Mouse (Mus musculus) liver, embryonic 15.5 days (tissue): ENCODE measurements around the gene Ell. TPM values are rescaled to one million over a fixed set of nuclear protein-coding genes. Genes with fewer than 3 reads are reported as not detected.

Experiments used
- ATAC-seq: fragments of 200-750 bp; cut with Nextera tagmentation; 2 replicates; pipeline ENCODE4 v1.8.0; 2017; ENCODE audit warnings: moderate number of reproducible peaks, mild to moderate bottlenecking, moderate library complexity; ENCODE audit not compliant: insufficient read depth
- H3K27ac ChIP-seq: fragments of 300-500 bp; sonication (generic); replicated peaks from 2 replicates; pipeline ENCODE4 v1.5.1; 2015; ENCODE audit warnings: mild to moderate bottlenecking, inconsistent platforms
- H3K27me3 ChIP-seq: fragments of 300-500 bp; sonication (generic); 2 replicates; pipeline ENCODE4 v1.6.1; 2015; ENCODE audit warnings: mild to moderate bottlenecking, inconsistent platforms
- H3K36me3 ChIP-seq: fragments of 300-500 bp; sonication (generic); replicated peaks from 2 replicates; pipeline ENCODE4 v1.6.1; 2015; ENCODE audit warnings: moderate library complexity, mild to moderate bottlenecking, inconsistent platforms
- H3K4me1 ChIP-seq: fragments of 300-500 bp; sonication (generic); replicated peaks from 2 replicates; pipeline ENCODE4 v1.6.1; 2015; ENCODE audit warnings: inconsistent platforms
- H3K4me2 ChIP-seq: fragments of 300-500 bp; sonication (generic); 2 replicates; pipeline ENCODE4 v1.6.1; 2015; ENCODE audit warnings: moderate library complexity, mild to moderate bottlenecking, inconsistent platforms
- H3K4me3 ChIP-seq: fragments of 300-500 bp; sonication (generic); replicated peaks from 2 replicates; pipeline ENCODE4 v1.5.1; 2015; ENCODE audit warnings: mild to moderate bottlenecking, inconsistent platforms
- H3K9ac ChIP-seq: fragments of 300-500 bp; sonication (generic); 2 replicates; pipeline ENCODE4 v1.6.1; 2015; ENCODE audit warnings: moderate library complexity, mild to moderate bottlenecking, inconsistent platforms
- H3K9me3 ChIP-seq: fragments of 300-500 bp; sonication (generic); replicated peaks from 2 replicates; pipeline ENCODE4 v1.6.1; 2016; ENCODE audit warnings: inconsistent platforms
- WGBS: fragments of 180-500 bp; shearing (Covaris S2); methylation state at CpG from one replicate; pipeline ENCODE4 v1.1.7; 2015; ENCODE audit warnings: mixed read lengths; ENCODE audit not compliant: insufficient replicate concordance; 5-methylcytosine and 5-hydroxymethylcytosine counted together
- polyA plus RNA-seq: library from polyadenylated mRNA; unstranded; fragments of >200 nt; fragmentation: Nextera tagmentation; extraction: Ambion mirVana; gene quantifications from 2 replicates; pipeline ENCODE4 v1.2.1, GENCODE M21; 2015

Gene Ell
- polyA plus RNA-seq, 1 experiment from 2014 or later = 11.8 TPM

GRCm38 (mm10) chr8:70635527-70635926, 96.3 kb downstream of the Ell start:
- Histone ChIP-seq H3K4me1 (peaks cover 65% of the 10 kb centered on the region), H3K27ac (peak overlapping the region; percentile 81), H3K9ac (peak overlapping the region; percentile 20; the same call in 1 of the 2 replicates), H3K9me3 (no peaks in the 10 kb centered on the region), H3K4me2 (no peak overlapping the region), H3K27me3 (peaks cover 18% of the 10 kb centered on the region), H3K36me3 (no peaks in the 10 kb centered on the region), H3K4me3 (no peak overlapping the region)
- whole genome bisulfite sequencing = 24% methylated on average over 6 of the region's 6 CpGs
- ATAC-seq = no peak

DNA sequence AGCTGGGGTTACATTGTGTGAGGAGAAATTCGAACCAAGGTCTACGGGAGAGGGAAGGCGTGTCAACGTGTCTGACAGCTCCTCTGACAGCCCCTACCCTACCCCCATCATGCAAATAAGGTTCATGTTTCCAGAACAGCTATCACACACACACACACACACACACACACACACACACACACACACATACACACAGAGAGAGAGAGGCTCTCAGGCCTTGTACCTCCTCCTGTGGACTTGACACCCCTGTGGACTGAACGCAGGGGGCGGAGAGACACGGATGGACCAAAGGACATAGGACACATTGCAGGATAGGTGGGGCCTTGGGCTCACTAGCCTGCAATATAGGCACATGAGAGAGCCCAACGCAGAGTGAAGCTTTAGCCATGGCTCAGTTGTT, 97.6 kb downstream of the Ell start:
- Histone ChIP-seq H3K9ac (no peak overlapping the region), H3K4me2 (no peak overlapping the region), H3K4me1 (peaks cover 53% of the 10 kb centered on the region), H3K27ac (peak overlapping the region; percentile 70), H3K4me3 (no peak overlapping the region), H3K36me3 (no peaks in the 10 kb centered on the region), H3K27me3 (peaks cover 5% of the 10 kb centered on the region; the same call in 1 of the 2 replicates), H3K9me3 (no peaks in the 10 kb centered on the region)
- ATAC-seq = peak; percentile 65
- 49% methylated on average over 8 of the region's 8 CpGs for WGBS

- no peak overlapping the region for H3K9ac ChIP-seq
- H3K4me3 ChIP-seq = no peak overlapping the region
- no peak overlapping the region for H3K4me2 ChIP-seq
- no peak overlapping the region for H3K27ac ChIP-seq
- H3K27me3 ChIP-seq = no peaks in the 10 kb centered on the region
- no peaks in the 10 kb centered on the region for H3K9me3 ChIP-seq
- no peak for ATAC-seq
- 65% methylated on average over 9 of the region's 9 CpGs for whole genome bisulfite sequencing
- peaks cover 44% of the 10 kb centered on the region for H3K4me1 ChIP-seq
- no peaks in the 10 kb centered on the region for H3K36me3 ChIP-seq
Observed at GRCm38 (mm10) chr8:70638752-70639151, 99.5 kb downstream of the Ell start.

Other genes starting within 250 kb of the Ell start
- 19.5 and 22.4 TPM in 2 replicates for gene Ddx49, start 237.0 kb upstream of the Ell start, polyA plus RNA-seq
- 190 and 246 TPM in 2 replicates for gene Cope, start 236.9 kb upstream of the Ell start, polyA plus RNA-seq
- 0.13 and 0.25 TPM in 2 replicates for gene Cers1, start 223.7 kb upstream of the Ell start, polyA plus RNA-seq
- gene Gdf1, start 209.6 kb upstream of the Ell start, polyA plus RNA-seq = 0.10 and 0.26 TPM in 2 replicates
- gene Upf1, start 186.2 kb upstream of the Ell start, polyA plus RNA-seq = 9.7 and 10.6 TPM in 2 replicates
- 1.3 and 2.1 TPM in 2 replicates for gene Comp, start 165.9 kb upstream of the Ell start, polyA plus RNA-seq
- 4.2 and 4.3 TPM in 2 replicates for gene Crtc1, start 99.9 kb upstream of the Ell start, polyA plus RNA-seq
- 6.4 and 6.7 TPM in 2 replicates for gene Klhl26, start 62.5 kb upstream of the Ell start, polyA plus RNA-seq
- not detected in 2 replicates for gene Tmem59l, start 52.1 kb upstream of the Ell start, polyA plus RNA-seq
- gene Crlf1, start 46.3 kb upstream of the Ell start, polyA plus RNA-seq = 0.97 and 1.7 TPM in 2 replicates
- 58.0 and 60.5 TPM in 2 replicates for gene Rex1bd, start 32.7 kb upstream of the Ell start, polyA plus RNA-seq
- gene Uba52, start 28.7 kb upstream of the Ell start, polyA plus RNA-seq = 466 and 562 TPM in 2 replicates
- gene Fkbp8, start 11.7 kb upstream of the Ell start, polyA plus RNA-seq = 163 and 186 TPM in 2 replicates
- gene Kxd1, start 11.5 kb upstream of the Ell start, polyA plus RNA-seq = 28.9 and 30.2 TPM in 2 replicates
- gene Isyna1, start 54.9 kb downstream of the Ell start, polyA plus RNA-seq = 43.2 and 44.7 TPM in 2 replicates
- 37.8 and 47.7 TPM in 2 replicates for gene Ssbp4, start 69.4 kb downstream of the Ell start, polyA plus RNA-seq
- gene Lrrc25, start 76.7 kb downstream of the Ell start, polyA plus RNA-seq = 7.2 and 7.4 TPM in 2 replicates
- 3.4 and 4.3 TPM in 2 replicates for gene Gdf15, start 93.0 kb downstream of the Ell start, polyA plus RNA-seq
- 21.7 and 22.3 TPM in 2 replicates for gene Pgpep1, start 120.9 kb downstream of the Ell start, polyA plus RNA-seq
- 148 and 155 TPM in 2 replicates for gene Lsm4, start 133.8 kb downstream of the Ell start, polyA plus RNA-seq
- 23.7 and 26.1 TPM in 2 replicates for gene Jund, start 159.5 kb downstream of the Ell start, polyA plus RNA-seq
- 0.01 and 0.02 TPM in 2 replicates for gene Iqcn, start 164.0 kb downstream of the Ell start, polyA plus RNA-seq
- gene Gm3336, start 179.1 kb downstream of the Ell start, polyA plus RNA-seq = 0.13 and 0.35 TPM in 2 replicates
- 1.4 and 1.9 TPM in 2 replicates for gene Pde4c, start 184.3 kb downstream of the Ell start, polyA plus RNA-seq
- 2.7 and 3.5 TPM in 2 replicates for gene Rab3a, start 215.2 kb downstream of the Ell start, polyA plus RNA-seq
- 34.7 and 37.8 TPM in 2 replicates for gene Mpv17l2, start 221.5 kb downstream of the Ell start, polyA plus RNA-seq
- 14.7 and 16.5 TPM in 2 replicates for gene Pik3r2, start 237.3 kb downstream of the Ell start, polyA plus RNA-seq